Mouse (Mus musculus): ENCODE data around the gene Echdc1.

- TF ChIP-seq POLR2A (IDR thresholded peaks at IDR 0.05; ENCODE audit: control insufficient read depth in 1 of 2, insufficient read depth in 1 of 2, low read depth in 1 of 2, low read length in 2 of 2, poor library complexity in 1 of 2), result no peak
- TF ChIP-seq CTCF (IDR thresholded peaks at IDR 0.05 in 2 of 3, conservative IDR thresholded peaks at IDR 0.05 in 1 of 3; ENCODE audit: control insufficient read depth in 1 of 3, insufficient read depth in 1 of 3, low read depth in 2 of 3, low read length in 3 of 3, poor library complexity in 1 of 3, severe bottlenecking in 1 of 3), result no peak
- no peak for TF ChIP-seq EP300 (IDR thresholded peaks at IDR 0.05; ENCODE audit: low read depth in 1 of 2, low read length in 2 of 2)
- no peak for TF ChIP-seq E2F4 (IDR thresholded peaks at IDR 0.05; ENCODE audit: borderline replicate concordance, low read depth, low read length)
- TF ChIP-seq JUND (IDR thresholded peaks at IDR 0.05; ENCODE audit: low read depth, low read length), result no peak
- TF ChIP-seq MYC (IDR thresholded peaks at IDR 0.05; ENCODE audit: low read depth, low read length), result no peak
- TF ChIP-seq MAFK (IDR thresholded peaks at IDR 0.05; ENCODE audit: borderline replicate concordance, low read depth, low read length), result no peak
- TF ChIP-seq ETS1 (IDR thresholded peaks at IDR 0.05; ENCODE audit: low read depth, low read length), result no peak
- no peak for TF ChIP-seq TAL1 (IDR thresholded peaks at IDR 0.05; ENCODE audit: low read length)
- TF ChIP-seq USF1 (IDR thresholded peaks at IDR 0.05; ENCODE audit: low read depth, low read length), result no peak
Measured at GRCm38 (mm10) chr10:29344232-29344631, 31.3 kb downstream of the Echdc1 start.
